Mouse (Mus musculus): ENCODE measurements around the gene Ccdc136.
"Not testable (repeated sequence)": the region's sequence is repeated elsewhere in the genome, so short reads cannot be mapped to it uniquely, and the experiment has no call there.

Ccdc136 gene

GRCm38 (mm10) chr6:29395910-29396713, at the start of gene Ccdc136:
Gene Ccdc136 (plus strand): TSS chr6:29396309.
- DNase-seq (ENCODE audit: low spot score), result peak; percentile 82

- DNase-seq (ENCODE audit: low spot score), result not testable (repeated sequence)
Measured at GRCm38 (mm10) chr6:29346512-29346911, 49.6 kb upstream of the Ccdc136 start.

DNA sequence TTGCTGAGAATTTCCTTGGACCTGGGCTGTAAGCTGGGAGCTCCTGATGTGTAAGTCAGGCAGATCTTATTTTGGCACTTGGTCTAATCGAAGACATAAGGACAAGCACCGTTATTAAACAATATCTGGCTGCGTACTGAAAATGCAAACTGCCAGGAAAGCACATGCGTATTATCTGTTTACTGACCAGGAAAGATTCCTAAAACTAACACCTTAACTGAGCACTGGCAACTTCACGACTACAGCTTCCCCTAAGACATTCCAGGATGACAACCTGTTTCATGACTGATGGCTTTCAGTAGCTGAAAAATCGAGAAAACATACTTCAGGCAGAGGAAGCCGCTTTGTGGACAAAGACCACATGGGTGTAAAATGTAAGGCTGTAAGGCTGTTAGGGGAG, 48.9 kb upstream of the Ccdc136 start:
- DNase-seq (ENCODE audit: low spot score), result no peak

DNA sequence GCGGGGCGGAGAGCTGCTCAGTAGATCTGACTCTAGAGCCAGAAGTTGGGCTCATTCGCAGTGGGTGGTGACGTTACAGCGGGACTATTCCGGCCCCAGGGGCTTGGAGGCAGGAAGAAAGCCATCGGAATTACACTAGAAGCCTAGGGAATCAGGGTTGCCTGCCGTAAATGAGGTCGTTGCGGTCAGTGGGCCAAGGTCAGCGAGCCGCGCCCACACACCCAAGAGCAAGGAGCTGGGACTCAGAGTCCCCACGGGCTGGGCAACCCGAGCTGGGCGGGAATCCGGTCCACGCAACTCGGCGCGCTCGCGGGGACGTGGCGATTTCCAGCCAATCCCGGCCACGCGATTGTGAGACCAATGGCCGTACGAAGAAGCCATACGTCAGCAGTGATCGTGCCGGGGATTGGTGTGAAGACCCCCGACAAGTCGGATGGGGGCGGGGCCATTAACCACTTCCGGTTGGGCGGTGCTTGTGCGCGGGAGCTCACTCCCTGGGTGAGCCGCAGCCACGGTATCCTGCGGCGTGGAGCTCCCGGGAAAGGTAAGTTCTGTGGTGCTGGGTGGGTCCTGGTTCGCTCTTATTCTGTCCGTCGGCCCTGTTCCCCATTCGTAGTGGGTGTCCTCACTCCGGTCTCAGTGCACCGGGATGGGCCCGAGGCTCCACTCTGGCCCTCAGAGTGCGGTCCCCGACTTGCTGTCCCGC, 48.3 kb upstream of the Ccdc136 start, which contains the start of gene Calu:
Gene Calu, plus strand, starts transcription at position 405 of the 706 bp plus-strand sequence.
- peak; percentile 100 for DNase-seq (ENCODE audit: low spot score)

DNA sequence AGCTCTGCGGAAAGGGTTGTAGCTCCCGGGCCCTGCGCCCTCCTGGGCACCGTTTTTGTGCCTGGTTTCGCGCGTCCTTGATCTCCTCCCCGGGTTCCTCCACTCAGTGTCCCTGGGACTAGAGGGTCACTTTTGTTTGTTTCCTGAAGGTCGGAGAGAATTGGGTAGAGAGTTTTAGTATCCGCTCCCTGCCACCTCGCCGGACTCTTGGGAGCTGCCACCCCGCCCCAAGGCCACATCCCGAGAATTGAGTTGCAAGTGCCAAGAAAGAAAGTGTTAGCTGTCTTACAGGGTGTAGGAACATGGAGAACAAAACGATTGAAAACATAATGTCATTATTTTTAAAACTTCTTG, 47.8 kb upstream of the Ccdc136 start:
- DNase-seq (ENCODE audit: low spot score), result no peak

DNA sequence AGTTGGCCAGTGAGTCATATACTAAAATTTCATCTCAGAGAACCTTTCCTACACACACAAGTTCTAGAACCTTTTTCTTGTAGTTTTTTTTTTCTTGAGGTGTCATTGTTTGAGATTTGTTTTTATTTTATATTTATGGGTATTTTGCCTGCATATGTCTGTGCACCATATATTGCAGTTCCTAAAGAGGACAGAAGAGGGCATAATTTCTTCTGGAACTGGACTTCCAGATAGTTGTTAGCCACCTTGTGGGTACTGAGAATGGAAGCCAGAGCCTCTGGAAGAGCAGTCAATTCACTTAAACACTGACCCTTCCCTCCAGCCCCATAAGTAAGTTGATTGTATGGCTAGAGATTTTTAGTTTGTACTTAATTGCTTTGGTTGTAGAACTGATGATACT, 44.5 kb upstream of the Ccdc136 start:
- DNase-seq (ENCODE audit: low spot score), result peak; percentile 27

- no peak for DNase-seq (ENCODE audit: low spot score)
Measured at GRCm38 (mm10) chr6:29352816-29353215, 43.3 kb upstream of the Ccdc136 start.

GRCm38 (mm10) chr6:29359386-29359785, 36.7 kb upstream of the Ccdc136 start:
- DNase-seq (ENCODE audit: low spot score), result no peak

- no peak for DNase-seq (ENCODE audit: low spot score)
Measured at GRCm38 (mm10) chr6:29360211-29360610, 35.9 kb upstream of the Ccdc136 start.

DNA sequence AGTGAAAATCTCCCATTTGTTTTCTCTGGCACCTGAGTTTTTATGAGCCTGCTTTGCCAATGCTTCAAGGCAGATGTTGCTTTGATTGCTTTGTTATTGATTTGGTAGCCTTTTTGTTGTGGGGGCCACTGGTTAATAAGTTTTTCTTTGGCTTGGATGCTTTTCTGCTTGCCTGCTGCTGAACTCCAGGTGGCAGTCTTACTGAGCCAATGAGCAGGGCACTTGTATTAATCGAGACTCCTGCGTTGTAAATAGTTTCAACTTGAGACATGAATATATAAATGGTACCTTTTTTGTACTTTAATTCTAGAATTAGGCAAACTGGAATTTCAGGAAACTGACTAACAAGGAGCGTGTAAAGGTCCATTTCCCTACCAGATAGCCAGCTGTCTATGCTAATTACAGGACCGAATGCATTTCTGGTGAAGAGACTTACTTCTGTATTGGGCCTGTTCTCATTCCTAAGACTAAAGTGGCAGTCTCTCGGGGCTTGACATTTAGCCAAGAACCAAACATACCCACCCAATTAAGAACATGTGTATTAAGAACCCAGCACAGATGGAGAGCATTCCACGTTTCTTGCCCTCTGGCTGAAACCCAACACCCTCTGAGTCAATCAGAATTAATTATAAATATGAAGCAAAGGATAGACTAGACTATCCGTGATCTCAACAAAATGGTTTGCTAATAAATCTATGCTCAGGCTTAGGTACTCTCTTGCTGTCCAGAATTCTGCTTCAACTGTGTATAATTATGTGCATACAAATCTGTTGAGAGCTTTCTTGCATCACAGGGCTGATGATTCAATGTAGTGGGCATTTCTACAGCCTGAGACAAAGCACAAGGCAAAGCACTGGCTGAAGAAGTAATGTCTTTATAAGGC, 33.6 kb upstream of the Ccdc136 start:
- peak; percentile 33 for DNase-seq (ENCODE audit: low spot score)

DNA sequence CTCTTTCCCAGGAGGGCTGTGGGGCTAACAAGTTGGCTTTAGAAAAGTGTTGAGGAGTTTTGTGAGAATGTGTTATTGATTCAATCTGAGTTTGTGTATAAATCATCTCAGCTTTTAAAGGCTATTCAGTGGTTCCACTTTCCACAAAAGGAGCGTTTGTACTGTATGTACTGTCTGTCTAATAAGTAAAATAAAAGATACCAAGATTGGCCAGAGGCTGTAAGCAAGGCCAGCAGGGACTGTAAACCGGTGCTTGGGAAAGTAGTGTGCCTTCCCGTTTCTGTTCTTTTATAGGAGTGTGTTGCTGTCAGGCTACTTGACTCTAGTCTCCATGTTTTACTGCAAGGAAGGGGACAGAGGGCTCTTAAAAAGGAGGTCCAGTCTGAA, 33.0 kb upstream of the Ccdc136 start:
- no peak for DNase-seq (ENCODE audit: low spot score)

GRCm38 (mm10) chr6:29365277-29365676, 30.8 kb upstream of the Ccdc136 start:
- no peak for DNase-seq (ENCODE audit: low spot score)

GRCm38 (mm10) chr6:29377386-29377785, 18.7 kb upstream of the Ccdc136 start:
- DNase-seq (ENCODE audit: low spot score), result no peak

DNA sequence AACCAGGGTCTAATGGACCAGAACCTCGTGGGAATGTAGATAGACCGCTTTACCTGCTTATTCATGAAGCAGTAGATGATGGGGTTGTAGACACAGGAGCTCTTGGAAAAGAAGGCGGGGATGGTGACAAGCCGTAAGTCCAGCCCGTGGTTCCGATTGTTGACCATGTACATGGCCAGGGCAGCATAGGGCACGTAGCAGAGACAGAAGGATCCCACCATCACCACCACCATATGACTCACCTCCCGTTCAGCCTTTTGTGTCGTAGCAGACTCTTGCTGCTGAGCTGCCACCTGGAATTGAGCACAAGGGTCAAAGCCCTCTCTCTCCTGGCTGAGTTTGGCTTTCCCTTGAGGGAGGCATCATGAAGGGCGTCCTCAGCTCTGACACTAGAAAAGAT, 17.4 kb upstream of the Ccdc136 start:
- DNase-seq (ENCODE audit: low spot score), result no peak

DNA sequence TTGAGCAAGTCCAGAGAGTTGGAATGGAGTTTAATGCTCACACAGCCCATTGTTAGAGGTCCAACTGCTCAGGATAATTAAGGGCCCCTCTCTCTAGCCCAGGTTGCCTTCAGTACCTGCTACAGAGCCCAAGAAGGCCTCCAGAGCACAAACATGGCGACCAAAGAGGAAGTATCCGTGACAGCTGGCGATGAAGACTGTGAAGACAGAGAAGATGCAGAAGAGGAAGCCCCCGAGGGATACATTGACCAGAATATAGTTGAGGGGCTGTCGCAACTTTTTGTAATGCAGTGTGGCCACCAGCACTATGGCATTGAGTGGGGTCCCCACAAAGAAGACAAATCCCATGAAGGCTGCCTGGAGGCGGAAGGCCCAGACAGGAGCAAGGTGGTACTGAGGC, 16.2 kb upstream of the Ccdc136 start:
- no peak for DNase-seq (ENCODE audit: low spot score)

DNA sequence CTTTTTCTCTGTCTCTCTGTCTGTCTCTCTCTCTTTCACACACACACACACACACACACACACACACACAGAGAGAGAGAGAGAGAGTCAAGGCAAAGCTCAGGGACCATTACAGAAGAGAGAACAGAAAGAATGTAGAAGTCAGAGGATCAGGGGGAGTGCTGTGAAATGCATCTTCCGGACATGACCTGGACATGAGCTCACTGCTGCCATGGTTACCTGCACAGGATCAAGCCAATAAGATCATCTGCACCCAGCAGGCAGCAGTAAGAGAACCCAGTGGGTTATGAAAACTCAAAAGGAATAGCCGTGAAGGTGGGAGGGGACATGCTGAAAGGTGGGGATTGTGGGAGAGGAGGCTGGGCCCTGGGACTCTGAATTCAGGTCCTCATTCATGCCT, 13.7 kb upstream of the Ccdc136 start:
- no peak for DNase-seq (ENCODE audit: low spot score)

DNA sequence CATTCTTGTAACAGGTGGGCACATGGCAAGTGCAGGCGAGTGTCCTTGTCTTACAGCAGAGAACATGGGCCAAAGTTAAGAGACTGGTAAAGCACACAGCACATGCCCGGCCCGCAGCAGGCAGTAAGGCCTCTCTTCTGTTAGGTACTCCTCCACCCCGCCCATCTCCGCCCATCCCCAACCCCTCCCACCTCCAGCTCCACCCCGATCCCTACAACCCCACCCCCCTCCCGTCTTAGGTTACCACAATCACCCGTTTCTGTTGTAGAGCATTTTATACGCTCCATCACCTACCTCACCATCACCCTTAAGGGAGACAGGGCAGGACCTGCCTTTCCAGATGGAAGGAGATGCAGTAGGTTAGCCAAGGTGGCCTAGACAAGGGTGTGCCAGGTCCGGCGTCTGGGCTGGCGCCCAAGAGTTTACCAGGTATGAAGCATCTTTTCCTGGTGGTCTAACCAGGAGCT, 8.0 kb upstream of the Ccdc136 start, which contains the start of gene Opn1sw:
Gene Opn1sw, minus strand, starts transcription at position 417 of the 467 bp plus-strand sequence.
- DNase-seq (ENCODE audit: low spot score), result peak; percentile 77

GRCm38 (mm10) chr6:29388606-29389080, 7.5 kb upstream of the Ccdc136 start:
- DNase-seq (ENCODE audit: low spot score), result peak; percentile 73

- DNase-seq (ENCODE audit: low spot score), result no peak
Measured at GRCm38 (mm10) chr6:29389425-29389824, 6.7 kb upstream of the Ccdc136 start.

DNA sequence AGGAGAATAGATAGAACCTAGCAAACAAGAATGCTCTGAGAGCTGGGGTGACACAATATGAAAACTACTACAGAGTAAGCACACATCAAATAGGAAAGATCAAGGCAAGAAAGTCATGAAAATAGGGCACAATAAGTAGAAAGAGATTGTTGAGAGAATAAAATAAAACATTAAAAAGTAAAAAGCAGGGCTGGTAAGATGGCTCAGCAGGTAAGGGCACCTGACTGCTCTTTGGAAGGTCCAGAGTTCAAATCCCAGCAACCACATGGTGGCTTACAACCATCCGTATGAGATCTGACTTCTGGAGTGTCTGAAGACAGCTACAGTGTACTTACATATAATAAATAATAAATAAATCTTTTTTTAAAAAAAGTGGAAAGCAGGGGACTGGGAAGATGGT, 5.6 kb upstream of the Ccdc136 start:
- DNase-seq (ENCODE audit: low spot score), result not testable (repeated sequence)

GRCm38 (mm10) chr6:29391241-29391640, 4.9 kb upstream of the Ccdc136 start:
- not testable (repeated sequence) for DNase-seq (ENCODE audit: low spot score)

- DNase-seq (ENCODE audit: low spot score), result no peak
Measured at GRCm38 (mm10) chr6:29391802-29392201, 4.3 kb upstream of the Ccdc136 start.
